Mouse (Mus musculus): ENCODE data around the gene Epb41l3.
"Not testable (repeated sequence)": the region's sequence is repeated elsewhere in the genome, so short reads cannot be mapped to it uniquely, and the experiment has no call there.

The Epb41l3 gene

DNA sequence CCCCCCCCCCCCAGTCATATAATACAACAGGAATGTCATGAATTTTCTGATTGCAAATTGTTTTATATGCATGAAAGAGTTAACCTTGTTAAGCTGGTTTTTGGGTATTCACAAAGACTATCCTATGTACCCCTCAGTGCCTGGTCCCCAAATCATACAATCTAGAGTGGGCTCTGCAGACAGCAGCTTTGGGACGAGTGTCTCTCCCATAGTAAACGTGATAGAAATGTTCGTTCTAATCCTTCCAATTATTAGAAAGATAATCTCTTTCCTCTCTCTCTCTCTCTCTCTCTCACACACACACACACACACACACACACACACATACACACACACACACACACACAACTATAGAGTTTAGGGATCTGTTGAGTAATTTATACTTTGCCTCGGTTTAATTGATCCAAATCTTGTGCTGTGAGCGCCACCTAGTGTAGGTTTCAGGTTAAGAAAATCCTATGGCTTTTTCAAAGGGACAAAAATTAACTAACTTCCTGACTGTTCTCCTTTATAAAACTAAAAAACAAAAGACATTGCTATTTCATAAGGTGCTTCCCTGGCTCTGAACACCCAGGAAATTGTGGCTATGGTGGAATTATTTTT, 30.4 kb downstream of the Epb41l3 start:
- no peak for DNase-seq (ENCODE audit: low read depth in 2 of 2, low spot score in 2 of 2)

DNA sequence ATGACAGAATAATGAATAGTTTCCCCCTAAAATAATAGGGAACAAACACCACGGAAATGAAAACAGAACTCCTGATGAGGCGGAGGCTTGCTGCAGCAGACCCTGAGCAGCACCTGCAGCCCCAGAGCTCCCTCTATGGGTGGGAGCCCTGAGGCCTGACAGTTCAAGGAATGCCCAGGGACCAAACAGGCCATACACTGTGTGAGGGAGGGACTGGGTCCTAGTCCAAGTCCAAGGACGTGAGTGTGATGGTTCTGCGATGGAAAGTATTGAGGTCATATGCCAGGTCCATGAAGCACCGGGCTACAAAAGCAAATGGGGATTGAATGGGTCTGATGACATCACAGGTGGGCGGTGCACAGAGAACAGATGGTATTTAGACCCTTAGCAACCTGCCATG, 33.7 kb downstream of the Epb41l3 start:
- no peak for DNase-seq (ENCODE audit: low read depth in 2 of 2, low spot score in 2 of 2)

- no peak for DNase-seq (ENCODE audit: low read depth in 2 of 2, low spot score in 2 of 2)
Measured at GRCm38 (mm10) chr17:69112232-69112631, 36.7 kb downstream of the Epb41l3 start.

- DNase-seq (ENCODE audit: low read depth in 2 of 2, low spot score in 2 of 2), result no peak
Measured at GRCm38 (mm10) chr17:69119183-69119582, 43.7 kb downstream of the Epb41l3 start.

GRCm38 (mm10) chr17:69120533-69121358, 45.3 kb downstream of the Epb41l3 start:
- DNase-seq (ENCODE audit: low read depth in 2 of 2, low spot score in 2 of 2), result no peak

GRCm38 (mm10) chr17:69122403-69122802, 46.9 kb downstream of the Epb41l3 start:
- not testable (repeated sequence) for DNase-seq (ENCODE audit: low read depth in 2 of 2, low spot score in 2 of 2)

DNA sequence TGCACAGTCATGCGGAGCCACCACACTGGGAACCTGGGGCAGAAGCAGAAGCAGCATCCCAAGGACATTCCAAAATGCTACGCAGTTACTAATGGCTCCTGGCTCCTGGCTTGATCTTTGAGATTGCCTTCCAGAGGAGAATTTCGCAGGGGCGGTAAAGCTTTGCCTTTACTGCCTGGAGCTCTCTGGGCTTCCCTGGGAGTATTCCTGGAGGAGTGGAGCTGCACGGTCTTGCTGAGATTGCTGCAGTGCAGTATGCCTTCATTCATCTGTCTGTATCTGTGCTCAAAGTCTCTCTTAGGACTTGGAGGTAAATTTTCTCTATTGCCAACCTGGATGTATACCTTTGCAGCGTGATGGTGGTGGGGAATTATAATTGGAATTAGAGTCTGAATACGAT, 52.0 kb downstream of the Epb41l3 start:
- no peak for DNase-seq (ENCODE audit: low read depth in 2 of 2, low spot score in 2 of 2)

GRCm38 (mm10) chr17:69127981-69128380, 52.5 kb downstream of the Epb41l3 start:
- no peak for DNase-seq (ENCODE audit: low read depth in 2 of 2, low spot score in 2 of 2)

DNA sequence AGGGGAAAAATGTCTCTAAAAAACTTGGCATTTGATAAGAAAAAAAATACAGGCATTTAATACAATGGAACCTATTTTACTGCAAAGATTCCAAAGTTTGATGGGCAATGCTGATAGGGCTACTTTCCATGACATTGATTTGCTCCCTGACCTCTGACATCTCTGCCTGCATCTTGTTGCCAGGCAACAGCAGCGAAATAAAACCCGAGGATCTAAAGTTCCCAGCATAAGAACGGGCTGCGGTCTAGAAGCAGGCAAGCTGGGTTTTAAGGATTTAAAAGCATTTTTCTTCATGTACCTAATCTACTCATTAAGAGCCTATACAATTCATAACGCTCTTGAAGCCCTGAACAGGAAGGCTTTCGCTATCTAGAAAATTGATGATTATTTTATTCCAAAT, 54.0 kb downstream of the Epb41l3 start:
- DNase-seq (ENCODE audit: low read depth in 2 of 2, low spot score in 2 of 2), result no peak

DNA sequence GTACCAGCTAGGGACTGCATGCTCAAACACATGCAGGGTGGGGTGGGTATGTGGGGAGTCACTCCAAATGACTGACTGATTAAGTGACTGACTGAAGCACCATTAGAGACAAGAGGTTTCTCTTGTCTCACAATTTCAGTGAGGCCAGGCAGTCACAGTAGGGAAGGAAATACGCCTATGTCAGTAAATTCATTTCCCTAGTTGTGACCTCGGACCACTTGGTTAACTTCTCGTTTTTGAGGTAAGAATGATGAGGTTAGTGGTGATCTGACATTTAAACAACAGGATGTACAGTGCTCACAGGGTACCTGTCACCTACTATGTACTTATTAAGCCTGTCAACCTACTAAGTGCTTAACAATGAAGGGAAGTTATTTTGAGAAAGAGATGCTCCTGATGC, 67.5 kb downstream of the Epb41l3 start:
- no peak for DNase-seq (ENCODE audit: low read depth in 2 of 2, low spot score in 2 of 2)

- DNase-seq (ENCODE audit: low read depth in 2 of 2, low spot score in 2 of 2), result no peak
Measured at GRCm38 (mm10) chr17:69150826-69151225, 75.3 kb downstream of the Epb41l3 start.

- DNase-seq (ENCODE audit: low read depth in 2 of 2, low spot score in 2 of 2), result no peak
Measured at GRCm38 (mm10) chr17:69151281-69151680, 75.8 kb downstream of the Epb41l3 start.

- DNase-seq (ENCODE audit: low read depth in 2 of 2, low spot score in 2 of 2), result no peak
Measured at GRCm38 (mm10) chr17:69155034-69155433, 79.6 kb downstream of the Epb41l3 start.

GRCm38 (mm10) chr17:69156522-69157100, 81.1 kb downstream of the Epb41l3 start:
- DNase-seq (ENCODE audit: low read depth in 2 of 2, low spot score in 2 of 2), result no peak

DNA sequence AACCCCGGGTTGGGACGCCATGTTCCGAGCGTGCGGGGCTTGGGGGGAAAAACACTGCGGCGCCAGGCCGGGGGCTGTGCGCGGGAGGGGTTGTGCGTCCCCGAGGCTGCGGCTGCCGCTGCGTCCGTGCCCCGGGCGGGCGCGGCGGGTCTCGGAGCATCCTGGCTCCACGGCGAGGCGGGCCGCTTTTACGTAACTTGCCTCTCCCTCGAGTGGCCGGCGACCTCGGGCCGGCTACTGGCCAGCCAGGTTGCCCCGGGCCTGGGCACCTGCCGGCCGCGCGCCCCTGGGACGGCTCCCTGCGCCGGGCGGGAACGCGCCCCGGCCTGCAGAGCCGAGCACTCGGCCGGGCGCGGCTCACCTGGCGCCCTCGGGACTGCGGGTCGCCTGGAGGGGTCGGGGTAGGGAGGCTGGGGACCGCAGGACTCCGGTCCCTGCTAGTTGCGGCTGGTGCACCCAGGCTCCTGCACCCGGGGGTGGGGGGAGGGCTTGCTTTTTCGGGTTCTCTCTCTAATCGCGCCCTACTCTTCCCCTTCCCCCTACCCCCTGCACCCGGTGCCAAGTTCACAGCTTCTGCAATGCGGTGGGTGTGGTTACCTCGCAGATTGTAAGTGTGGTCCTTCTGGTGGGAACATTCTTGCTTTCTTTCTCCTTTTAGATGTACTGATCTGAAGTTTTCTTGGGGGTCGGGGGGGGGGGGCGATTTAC, 81.8 kb downstream of the Epb41l3 start:
- no peak for DNase-seq (ENCODE audit: low read depth in 2 of 2, low spot score in 2 of 2)

DNA sequence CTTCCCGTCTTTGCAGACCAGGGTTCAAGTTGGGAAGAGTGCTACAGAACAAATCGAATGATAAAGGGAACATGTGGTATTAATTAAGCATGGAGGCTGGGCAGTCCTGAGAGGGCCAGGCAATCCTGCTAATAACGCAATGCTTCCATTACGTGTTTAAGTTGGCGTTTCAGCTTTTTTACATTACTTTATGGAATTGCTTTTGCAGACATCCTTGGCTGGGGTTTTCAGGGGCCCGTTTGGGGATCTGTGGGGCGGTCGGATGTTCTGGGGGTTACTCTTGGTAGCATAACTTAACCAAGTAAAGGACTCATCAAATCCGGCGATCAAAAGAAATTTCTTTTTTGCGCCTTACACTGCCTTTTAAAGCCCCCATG, 82.3 kb downstream of the Epb41l3 start:
- no peak for DNase-seq (ENCODE audit: low read depth in 2 of 2, low spot score in 2 of 2)

GRCm38 (mm10) chr17:69158690-69159089, 83.2 kb downstream of the Epb41l3 start:
- no peak for DNase-seq (ENCODE audit: low read depth in 2 of 2, low spot score in 2 of 2)

- no peak for DNase-seq (ENCODE audit: low read depth in 2 of 2, low spot score in 2 of 2)
Measured at GRCm38 (mm10) chr17:69162731-69163130, 87.2 kb downstream of the Epb41l3 start.

DNA sequence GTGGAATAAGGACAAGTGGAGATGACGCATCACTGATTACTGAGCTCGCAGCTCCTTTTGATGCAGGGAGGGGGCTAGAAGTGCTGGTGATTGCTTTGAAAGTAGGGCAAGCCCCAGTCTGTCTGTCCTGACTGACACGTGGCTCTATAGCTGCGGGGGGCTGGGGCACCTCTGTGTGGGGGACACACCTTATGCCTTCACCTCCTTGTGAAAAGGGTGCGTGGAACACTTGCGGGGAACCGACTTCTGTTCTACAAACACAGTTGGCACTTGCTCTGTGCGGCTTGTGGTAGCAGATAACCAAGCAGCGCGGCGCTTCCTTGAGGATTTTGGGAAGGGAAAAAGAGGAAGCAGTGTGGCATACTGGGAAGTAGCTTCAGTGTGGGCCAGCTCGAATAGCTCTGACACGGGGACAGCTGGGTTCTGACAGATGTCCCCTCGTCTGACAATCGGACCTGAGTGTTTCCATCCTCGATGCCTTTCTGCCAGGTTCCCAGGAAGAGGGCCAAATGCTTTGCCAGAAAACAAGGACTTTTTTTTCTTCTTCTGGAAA, 101.5 kb downstream of the Epb41l3 start:
- no peak for DNase-seq (ENCODE audit: low read depth in 2 of 2, low spot score in 2 of 2)

- DNase-seq (ENCODE audit: low read depth in 2 of 2, low spot score in 2 of 2), result no peak
Measured at GRCm38 (mm10) chr17:69177954-69178353, 102.5 kb downstream of the Epb41l3 start.

DNA sequence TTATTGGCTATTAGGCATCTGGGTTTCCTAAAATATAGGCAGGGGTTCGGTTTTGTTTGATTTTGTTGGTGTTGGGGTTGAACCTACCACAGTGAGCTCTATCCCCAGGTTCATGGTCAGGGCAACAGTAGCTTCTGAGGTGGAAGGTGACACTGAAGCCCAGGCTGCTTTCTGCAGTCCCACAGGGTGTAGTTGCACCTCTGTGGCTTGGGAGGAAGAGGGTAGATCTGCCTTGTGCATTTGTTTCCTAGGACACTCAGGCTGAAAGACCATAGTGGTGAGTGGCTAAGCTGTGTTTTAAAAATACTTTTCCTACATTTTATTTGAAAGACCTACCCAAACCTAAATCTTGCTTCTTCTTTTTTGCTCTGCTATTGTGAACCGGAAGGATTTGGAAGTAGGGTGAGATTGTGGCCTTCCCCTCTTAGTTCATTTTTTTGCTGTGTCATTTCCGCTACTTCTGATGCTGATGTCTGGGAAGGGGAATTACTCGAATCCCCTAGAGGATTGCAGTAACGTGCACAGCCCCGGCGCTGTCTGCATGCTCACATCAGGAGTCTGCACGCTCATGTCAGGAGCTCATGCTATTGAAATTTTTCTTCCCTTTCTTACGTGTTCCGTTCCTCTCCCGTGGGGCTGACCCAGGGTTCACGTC, 105.5 kb downstream of the Epb41l3 start:
- no peak for DNase-seq (ENCODE audit: low read depth in 2 of 2, low spot score in 2 of 2)
